Mouse (Mus musculus) liver, embryonic 12.5 days (tissue): ENCODE results near the gene Tekt5. TPM values are rescaled to one million over a fixed set of nuclear protein-coding genes. Genes with fewer than 3 reads are reported as not detected.

Source experiments
- ATAC-seq: fragments of 200-750 bp; cut with Nextera tagmentation; 2 replicates; pipeline ENCODE4 v1.8.0; 2017; ENCODE audit warnings: moderate number of reproducible peaks, mild to moderate bottlenecking, moderate library complexity
- H3K27ac ChIP-seq: fragments of 300-500 bp; sonication (generic); 2 replicates; pipeline ENCODE4 v1.5.1; 2016; ENCODE audit warnings: mild to moderate bottlenecking
- H3K27me3 ChIP-seq: fragments of 300-500 bp; sonication (generic); replicated peaks from 2 replicates; pipeline ENCODE4 v1.6.1; 2016; ENCODE audit warnings: mild to moderate bottlenecking, moderate library complexity
- H3K36me3 ChIP-seq: fragments of 300-500 bp; sonication (generic); 2 replicates; pipeline ENCODE4 v1.6.1; 2016; ENCODE audit warnings: mild to moderate bottlenecking, moderate library complexity
- H3K4me1 ChIP-seq: fragments of 300-500 bp; sonication (generic); 2 replicates; pipeline ENCODE4 v1.6.1; 2016
- H3K4me2 ChIP-seq: fragments of 300-500 bp; sonication (generic); 2 replicates; pipeline ENCODE4 v1.6.1; 2016; ENCODE audit warnings: mild to moderate bottlenecking, moderate library complexity
- H3K4me3 ChIP-seq: fragments of 300-500 bp; sonication (generic); 2 replicates; pipeline ENCODE4 v1.5.1; 2016; ENCODE audit warnings: mild to moderate bottlenecking, moderate library complexity
- H3K9ac ChIP-seq: fragments of 300-500 bp; sonication (generic); 2 replicates; pipeline ENCODE4 v1.6.1; 2016; ENCODE audit warnings: mild to moderate bottlenecking, moderate library complexity
- H3K9me3 ChIP-seq: fragments of 300-500 bp; sonication (generic); replicated peaks from 2 replicates; pipeline ENCODE4 v1.6.1; 2016; ENCODE audit warnings: mild to moderate bottlenecking, moderate library complexity
- WGBS: fragments of 180-500 bp; shearing (Covaris S2); methylation state at CpG from one replicate; pipeline ENCODE4 v1.1.7; 2016; ENCODE audit not compliant: insufficient replicate concordance; 5-methylcytosine and 5-hydroxymethylcytosine counted together
- polyA plus RNA-seq: library from polyadenylated mRNA; unstranded; fragments of >200 nt; fragmentation: Nextera tagmentation; extraction: Ambion mirVana; gene quantifications from 2 replicates; pipeline ENCODE4 v1.2.1, GENCODE M21; 2016

Gene Tekt5
- polyA plus RNA-seq, 1 experiment from 2014 or later, result 0.08 TPM

GRCm38 (mm10) chr16:10415976-10416375 lies 20.7 kb upstream of the Tekt5 start:
- Histone ChIP-seq H3K9me3 (no peaks in the 10 kb centered on the region), H3K27ac (no peak overlapping the region), H3K4me1 (peaks cover 19% of the 10 kb centered on the region), H3K9ac (no peak overlapping the region), H3K4me2 (no peak overlapping the region), H3K36me3 (peaks cover 79% of the 10 kb centered on the region), H3K4me3 (no peak overlapping the region), H3K27me3 (no peaks in the 10 kb centered on the region)
- 72% methylated on average over 6 of the region's 6 CpGs for WGBS
- ATAC-seq, result no peak

DNA sequence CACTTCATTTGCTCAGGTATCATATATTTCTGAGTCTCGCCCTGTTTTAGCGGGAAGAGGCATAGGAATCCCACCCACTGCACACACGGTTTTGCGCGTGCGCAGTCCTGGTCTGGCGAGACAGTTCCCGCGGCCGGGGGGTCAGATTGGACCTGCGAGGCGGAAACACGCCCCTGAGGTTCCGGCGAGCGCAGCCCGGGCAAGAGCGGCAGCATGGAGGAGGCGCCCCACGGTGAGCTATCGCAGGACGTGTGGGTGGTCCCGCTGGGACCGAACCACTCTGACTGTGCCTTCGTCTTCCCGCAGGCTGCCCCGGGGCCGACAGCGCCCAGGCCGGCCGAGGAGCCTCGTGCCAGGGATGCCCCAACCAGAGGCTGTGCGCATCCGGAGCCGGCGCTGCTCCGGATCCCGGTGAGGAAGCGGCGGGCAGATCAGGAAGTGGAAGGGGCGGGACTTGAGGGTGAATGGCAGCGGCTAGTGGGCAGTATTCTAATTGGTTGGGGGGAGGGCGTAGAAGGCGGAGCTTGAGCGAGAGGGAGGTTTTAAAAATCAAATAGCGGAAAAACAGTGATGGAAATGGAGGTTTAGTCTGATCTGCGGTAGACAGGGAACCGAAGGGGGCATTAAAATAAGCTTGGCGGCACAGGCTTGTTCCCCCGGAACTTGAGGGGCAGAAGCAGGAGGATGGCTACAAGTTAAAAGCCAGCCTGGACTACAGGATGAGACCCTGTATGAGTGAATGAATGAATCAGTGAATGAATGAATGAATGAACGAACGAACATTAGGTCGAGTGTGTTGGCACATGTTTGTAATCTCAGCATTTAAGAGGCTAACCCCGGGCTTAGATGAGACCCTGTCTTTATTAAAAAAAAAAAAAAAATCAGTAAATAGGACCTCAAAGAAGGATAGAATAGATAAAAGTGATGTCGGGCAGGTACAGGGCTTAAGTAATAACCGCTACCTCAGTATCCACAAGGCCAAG lies 16.8 kb upstream of the Tekt5 start, which contains the start of gene Nubp1:
Gene Nubp1, plus strand, starts transcription at position 185 of the 983 bp plus-strand sequence.
- H3K36me3 ChIP-seq, result peaks cover 41% of the 10 kb centered on the region
- peak within 1 kb of the TSS; percentile 89 for H3K27ac ChIP-seq
- peaks cover 22% of the 10 kb centered on the region for H3K4me1 ChIP-seq
- H3K9me3 ChIP-seq, result no peaks in the 10 kb centered on the region
- peak within 1 kb of the TSS; percentile 81 for H3K4me2 ChIP-seq
- peak within 1 kb of the TSS; percentile 81 for H3K9ac ChIP-seq
- peak; percentile 96 for ATAC-seq
- WGBS, result 2% methylated on average over 56 of the region's 56 CpGs
- peaks cover 17% of the 10 kb centered on the region for H3K27me3 ChIP-seq
- peak within 1 kb of the TSS; percentile 76 for H3K4me3 ChIP-seq

DNA sequence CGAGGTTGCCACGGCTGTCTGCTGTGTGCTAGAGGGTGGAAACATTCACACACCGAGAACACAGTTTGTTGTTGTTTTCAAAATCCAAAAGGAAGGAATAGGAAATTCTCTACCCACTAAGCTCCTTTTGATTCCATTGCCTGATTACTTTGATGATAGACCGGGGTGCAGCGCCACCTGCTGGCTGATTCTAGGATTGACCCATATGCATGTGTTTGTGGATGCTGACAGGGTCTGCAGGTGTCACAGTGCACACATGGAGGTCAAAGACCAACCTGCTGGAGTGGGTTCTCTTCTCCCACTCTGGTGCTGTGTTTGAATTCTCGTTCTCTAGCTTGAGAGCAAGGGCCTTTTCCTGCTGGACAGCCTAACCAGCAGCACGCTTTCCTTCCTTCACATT lies 3.9 kb upstream of the Tekt5 start:
- WGBS, result 32% methylated on average over 7 of the region's 7 CpGs
- no peak for ATAC-seq
- Histone ChIP-seq H3K27ac (no peak overlapping the region), H3K9ac (no peak overlapping the region), H3K36me3 (no peaks in the 10 kb centered on the region), H3K4me1 (no peaks in the 10 kb centered on the region), H3K9me3 (no peaks in the 10 kb centered on the region), H3K4me2 (no peak overlapping the region), H3K27me3 (peaks cover 30% of the 10 kb centered on the region), H3K4me3 (no peak overlapping the region)

- Histone ChIP-seq H3K9me3 (no peaks in the 10 kb centered on the region), H3K27me3 (peaks cover 34% of the 10 kb centered on the region), H3K36me3 (no peaks in the 10 kb centered on the region), H3K9ac (no peak overlapping the region), H3K4me1 (no peaks in the 10 kb centered on the region), H3K27ac (no peak overlapping the region), H3K4me2 (no peak overlapping the region), H3K4me3 (no peak overlapping the region)
- no peak for ATAC-seq
- WGBS, result 58% methylated on average over 5 of the region's 5 CpGs
Measured at GRCm38 (mm10) chr16:10398755-10399154, 3.5 kb upstream of the Tekt5 start.

GRCm38 (mm10) chr16:10392587-10392986 lies 2.7 kb downstream of the Tekt5 start:
- no peak overlapping the region for H3K9ac ChIP-seq
- H3K9me3 ChIP-seq, result no peaks in the 10 kb centered on the region
- ATAC-seq, result no peak
- no peak overlapping the region for H3K4me3 ChIP-seq
- H3K36me3 ChIP-seq, result no peaks in the 10 kb centered on the region
- H3K27me3 ChIP-seq, result peaks cover 36% of the 10 kb centered on the region
- 34% methylated on average over 9 of the region's 9 CpGs for WGBS
- H3K27ac ChIP-seq, result no peak overlapping the region
- no peak overlapping the region for H3K4me2 ChIP-seq
- peaks cover 15% of the 10 kb centered on the region for H3K4me1 ChIP-seq

- WGBS, result 82% methylated on average over 6 of the region's 6 CpGs
Measured at GRCm38 (mm10) chr16:10388634-10389365, 6.5 kb downstream of the Tekt5 start.

GRCm38 (mm10) chr16:10385261-10385660 lies 10.0 kb downstream of the Tekt5 start:
- Histone ChIP-seq H3K9me3 (no peaks in the 10 kb centered on the region), H3K4me1 (peaks cover 44% of the 10 kb centered on the region), H3K36me3 (no peaks in the 10 kb centered on the region), H3K27me3 (peaks cover 17% of the 10 kb centered on the region; the same call in 1 of the 2 replicates), H3K4me3 (no peak overlapping the region), H3K4me2 (no peak overlapping the region), H3K9ac (peak overlapping the region; percentile 1; the same call in 1 of the 2 replicates), H3K27ac (peak overlapping the region; percentile 85; the same call in 1 of the 2 replicates)
- ATAC-seq, result no peak
- 77% methylated on average over 12 of the region's 12 CpGs for WGBS

More at GRCm38 (mm10) chr16:10388634-10389365, 6.5 kb downstream of the Tekt5 start:
- H3K27ac ChIP-seq, result no peak overlapping the region
- ATAC-seq, result peak; percentile 19; the same call in 1 of the 2 replicates
- H3K4me2 ChIP-seq, result no peak overlapping the region
- H3K4me1 ChIP-seq, result peaks cover 34% of the 10 kb centered on the region
- no peak overlapping the region for H3K9ac ChIP-seq
- H3K9me3 ChIP-seq, result no peaks in the 10 kb centered on the region
- no peak overlapping the region for H3K4me3 ChIP-seq
- no peaks in the 10 kb centered on the region for H3K36me3 ChIP-seq
- peaks cover 9% of the 10 kb centered on the region for H3K27me3 ChIP-seq

- H3K27me3 ChIP-seq, result peaks cover 19% of the 10 kb centered on the region; the same call in 1 of the 2 replicates
- no peaks in the 10 kb centered on the region for H3K36me3 ChIP-seq
- peak overlapping the region; percentile 71 for H3K4me2 ChIP-seq
- H3K27ac ChIP-seq, result peak overlapping the region; percentile 85
- ATAC-seq, result peak; percentile 81
- H3K9ac ChIP-seq, result peak overlapping the region; percentile 25; the same call in 1 of the 2 replicates
- H3K9me3 ChIP-seq, result no peaks in the 10 kb centered on the region
- peaks cover 44% of the 10 kb centered on the region for H3K4me1 ChIP-seq
- 38% methylated on average over 3 of the region's 3 CpGs for WGBS
- H3K4me3 ChIP-seq, result peak overlapping the region; percentile 44
Measured at GRCm38 (mm10) chr16:10384544-10384943, 10.7 kb downstream of the Tekt5 start.

DNA sequence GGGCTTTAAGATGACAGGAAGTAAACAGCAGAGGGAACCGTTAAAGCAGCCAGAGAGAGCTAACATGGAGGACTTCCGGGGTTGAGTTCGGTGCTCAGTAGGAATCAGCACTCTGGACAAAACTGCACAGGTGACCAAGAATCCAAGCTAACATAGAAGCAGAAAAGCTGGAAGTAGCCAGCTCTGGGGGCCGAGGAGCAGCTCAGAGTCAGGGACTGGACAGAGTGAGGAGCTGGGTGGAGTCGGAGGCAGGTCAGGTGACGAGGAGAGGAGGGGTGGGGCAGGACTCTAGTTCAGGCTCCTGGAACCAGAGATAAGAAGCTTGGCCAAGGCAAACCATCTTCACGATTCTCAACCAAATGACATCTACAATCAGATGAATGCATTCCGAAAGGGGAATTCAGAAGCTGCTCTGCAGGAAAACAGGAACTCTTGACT lies 11.2 kb downstream of the Tekt5 start:
- peak overlapping the region; percentile 61 for H3K9ac ChIP-seq

GRCm38 (mm10) chr16:10379531-10379930 lies 15.8 kb downstream of the Tekt5 start:
- H3K4me3 ChIP-seq, result no peak overlapping the region
- no peak overlapping the region for H3K4me2 ChIP-seq
- no peaks in the 10 kb centered on the region for H3K36me3 ChIP-seq
- no peak overlapping the region for H3K9ac ChIP-seq
- WGBS, result 55% methylated on average over 2 of the region's 2 CpGs
- no peaks in the 10 kb centered on the region for H3K9me3 ChIP-seq
- ATAC-seq, result no peak
- peaks cover 20% of the 10 kb centered on the region for H3K4me1 ChIP-seq
- no peak overlapping the region for H3K27ac ChIP-seq
- peaks cover 30% of the 10 kb centered on the region; the same call in 1 of the 2 replicates for H3K27me3 ChIP-seq

More for the DNA sequence above, 11.2 kb downstream of the Tekt5 start:
- peak overlapping the region; percentile 85 for H3K27ac ChIP-seq
- H3K4me1 ChIP-seq, result peaks cover 43% of the 10 kb centered on the region
- WGBS, result 5% methylated on average over 8 of the region's 8 CpGs
- H3K4me2 ChIP-seq, result peak overlapping the region; percentile 71
- H3K4me3 ChIP-seq, result peak overlapping the region; percentile 44
- peaks cover 22% of the 10 kb centered on the region; the same call in 1 of the 2 replicates for H3K27me3 ChIP-seq
- peak; percentile 99 for ATAC-seq
- no peaks in the 10 kb centered on the region for H3K9me3 ChIP-seq
- H3K36me3 ChIP-seq, result no peaks in the 10 kb centered on the region

DNA sequence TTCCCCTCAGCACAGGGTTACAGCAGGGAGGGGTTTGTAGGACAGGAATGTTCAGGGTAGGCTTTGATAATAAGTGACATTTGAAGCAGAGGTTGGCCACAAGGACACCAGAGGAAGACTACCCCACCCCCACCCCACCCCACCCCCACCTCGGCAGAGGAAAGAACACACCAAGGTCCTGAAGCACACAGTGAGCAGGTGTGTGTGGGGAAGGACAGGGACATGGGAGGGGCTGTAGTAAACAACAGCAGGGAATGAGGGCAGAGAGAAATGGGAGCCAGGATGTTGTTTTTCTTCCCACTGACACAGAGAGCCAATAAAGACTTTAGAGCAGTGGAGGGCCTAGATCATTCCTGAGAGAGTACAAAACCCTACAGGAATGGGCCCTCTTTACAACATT lies 18.0 kb downstream of the Tekt5 start:
- 42% methylated on average over 1 of the region's 1 CpGs for WGBS
- ATAC-seq, result no peak
- Histone ChIP-seq H3K27me3 (peaks cover 33% of the 10 kb centered on the region; the same call in 1 of the 2 replicates), H3K4me3 (no peak overlapping the region), H3K27ac (no peak overlapping the region), H3K4me2 (no peak overlapping the region), H3K36me3 (no peaks in the 10 kb centered on the region), H3K4me1 (peaks cover 4% of the 10 kb centered on the region), H3K9ac (no peak overlapping the region), H3K9me3 (no peaks in the 10 kb centered on the region)
